Mouse (Mus musculus): ENCODE measurements at regions not wholly inside any gene's neighbourhood (a gene's known extent, or its start where the extent isn't known, plus 50 kb on each side); places are given as distances from the start of the nearest gene placed in this dataset.

- 90% methylated on average over 3 of the region's 3 CpGs for WGBS
- no peak overlapping the region for H3K4me2 ChIP-seq (ENCODE audit: low read depth)
- DNase-seq (ENCODE audit: low spot score) (no peak), ATAC-seq (ENCODE audit: insufficient read depth, low FRiP score, low TSS enrichment) (no peak)
- no peaks in the 10 kb centered on the region for H3K27me3 ChIP-seq (ENCODE audit: control insufficient read depth, insufficient read depth, low read length)
- no peaks in the 10 kb centered on the region for H3K4me1 ChIP-seq (ENCODE audit: control insufficient read depth, insufficient read depth, low read length)
- H3K4me3 ChIP-seq (ENCODE audit: low read depth, low read length), result no peak overlapping the region
- H3K36me3 ChIP-seq (ENCODE audit: control insufficient read depth, insufficient read depth, low read length), result no peaks in the 10 kb centered on the region
- H3K9ac ChIP-seq (ENCODE audit: low read length), result no peak overlapping the region
- H3K27ac ChIP-seq (ENCODE audit: low read depth, low read length), result no peak overlapping the region
- no peaks in the 10 kb centered on the region for H3K9me3 ChIP-seq (ENCODE audit: control insufficient read depth, low read length)
Observed at GRCm38 (mm10) chr3:120047238-120047637, 263.0 kb upstream of the Ptbp2 start.

GRCm38 (mm10) chr3:120037526-120037925 lies 253.3 kb upstream of the Ptbp2 start:
- H3K4me3 ChIP-seq (ENCODE audit: low read depth, low read length), result no peak overlapping the region
- H3K27me3 ChIP-seq (ENCODE audit: control insufficient read depth, insufficient read depth, low read length), result no peaks in the 10 kb centered on the region
- 92% methylated on average over 3 of the region's 3 CpGs for WGBS
- no peaks in the 10 kb centered on the region for H3K36me3 ChIP-seq (ENCODE audit: control insufficient read depth, insufficient read depth, low read length)
- no peak overlapping the region for H3K27ac ChIP-seq (ENCODE audit: low read depth, low read length)
- H3K4me1 ChIP-seq (ENCODE audit: control insufficient read depth, insufficient read depth, low read length), result no peaks in the 10 kb centered on the region
- no peak overlapping the region for H3K9ac ChIP-seq (ENCODE audit: low read length)
- DNase-seq (ENCODE audit: low spot score) (no peak), ATAC-seq (ENCODE audit: insufficient read depth, low FRiP score, low TSS enrichment) (no peak)
- H3K9me3 ChIP-seq (ENCODE audit: control insufficient read depth, low read length), result no peaks in the 10 kb centered on the region
- no peak overlapping the region for H3K4me2 ChIP-seq (ENCODE audit: low read depth)

- H3K27me3 ChIP-seq (ENCODE audit: control insufficient read depth, insufficient read depth, low read length), result no peaks in the 10 kb centered on the region
- no peak for DNase-seq (ENCODE audit: low spot score)
- H3K4me3 ChIP-seq (ENCODE audit: low read depth, low read length), result no peak overlapping the region
- H3K36me3 ChIP-seq (ENCODE audit: control insufficient read depth, insufficient read depth, low read length), result no peaks in the 10 kb centered on the region
- WGBS, result 85% methylated on average over 10 of the region's 10 CpGs
- no peaks in the 10 kb centered on the region for H3K4me1 ChIP-seq (ENCODE audit: control insufficient read depth, insufficient read depth, low read length)
- no peak overlapping the region for H3K27ac ChIP-seq (ENCODE audit: low read depth, low read length)
- H3K4me2 ChIP-seq (ENCODE audit: low read depth), result no peak overlapping the region
- no peak overlapping the region for H3K9ac ChIP-seq (ENCODE audit: low read length)
- no peak for ATAC-seq (ENCODE audit: insufficient read depth, low FRiP score, low TSS enrichment)
- H3K9me3 ChIP-seq (ENCODE audit: control insufficient read depth, low read length), result no peaks in the 10 kb centered on the region
Observed at GRCm38 (mm10) chr3:120019826-120020683, 235.8 kb upstream of the Ptbp2 start.

- Histone ChIP-seq H3K27ac (ENCODE audit: low read depth, low read length) (no peak overlapping the region), H3K27me3 (ENCODE audit: control insufficient read depth, insufficient read depth, low read length) (no peaks in the 10 kb centered on the region), H3K4me1 (ENCODE audit: control insufficient read depth, insufficient read depth, low read length) (no peaks in the 10 kb centered on the region), H3K4me3 (ENCODE audit: low read depth, low read length) (no peak overlapping the region), H3K9me3 (ENCODE audit: control insufficient read depth, low read length) (no peaks in the 10 kb centered on the region), H3K9ac (ENCODE audit: low read length) (no peak overlapping the region), H3K36me3 (ENCODE audit: control insufficient read depth, insufficient read depth, low read length) (no peaks in the 10 kb centered on the region), H3K4me2 (ENCODE audit: low read depth) (no peak overlapping the region)
- ATAC-seq (ENCODE audit: insufficient read depth, low FRiP score, low TSS enrichment) (no peak), DNase-seq (ENCODE audit: low spot score) (no peak)
- 89% methylated on average over 7 of the region's 7 CpGs for WGBS
Observed at GRCm38 (mm10) chr3:120015376-120015775, 231.1 kb upstream of the Ptbp2 start.

- no peaks in the 10 kb centered on the region for H3K36me3 ChIP-seq (ENCODE audit: control insufficient read depth, insufficient read depth, low read length)
- 27% methylated on average over 3 of the region's 3 CpGs for WGBS
- ATAC-seq (ENCODE audit: insufficient read depth, low FRiP score, low TSS enrichment) (no peak), DNase-seq (ENCODE audit: low spot score) (no peak)
- H3K9ac ChIP-seq (ENCODE audit: low read length), result no peak overlapping the region
- no peaks in the 10 kb centered on the region for H3K9me3 ChIP-seq (ENCODE audit: control insufficient read depth, low read length)
- no peaks in the 10 kb centered on the region for H3K4me1 ChIP-seq (ENCODE audit: control insufficient read depth, insufficient read depth, low read length)
- H3K27me3 ChIP-seq (ENCODE audit: control insufficient read depth, insufficient read depth, low read length), result no peaks in the 10 kb centered on the region
- H3K27ac ChIP-seq (ENCODE audit: low read depth, low read length), result no peak overlapping the region
- no peak overlapping the region for H3K4me2 ChIP-seq (ENCODE audit: low read depth)
- H3K4me3 ChIP-seq (ENCODE audit: low read depth, low read length), result no peak overlapping the region
Observed at GRCm38 (mm10) chr3:120011861-120012260, 227.6 kb upstream of the Ptbp2 start.

GRCm38 (mm10) chr3:120008110-120008509 lies 223.8 kb upstream of the Ptbp2 start:
- H3K4me1 ChIP-seq (ENCODE audit: control insufficient read depth, insufficient read depth, low read length), result no peaks in the 10 kb centered on the region
- ATAC-seq (ENCODE audit: insufficient read depth, low FRiP score, low TSS enrichment) (no peak), DNase-seq (ENCODE audit: low spot score) (no peak)
- H3K4me2 ChIP-seq (ENCODE audit: low read depth), result no peak overlapping the region
- WGBS, result 87% methylated on average over 3 of the region's 3 CpGs
- H3K27me3 ChIP-seq (ENCODE audit: control insufficient read depth, insufficient read depth, low read length), result no peaks in the 10 kb centered on the region
- H3K36me3 ChIP-seq (ENCODE audit: control insufficient read depth, insufficient read depth, low read length), result no peaks in the 10 kb centered on the region
- H3K9me3 ChIP-seq (ENCODE audit: control insufficient read depth, low read length), result no peaks in the 10 kb centered on the region
- H3K9ac ChIP-seq (ENCODE audit: low read length), result no peak overlapping the region
- no peak overlapping the region for H3K27ac ChIP-seq (ENCODE audit: low read depth, low read length)
- no peak overlapping the region for H3K4me3 ChIP-seq (ENCODE audit: low read depth, low read length)

- 90% methylated on average over 3 of the region's 3 CpGs for WGBS
Observed at GRCm38 (mm10) chr3:120004588-120004987, 220.3 kb upstream of the Ptbp2 start.

GRCm38 (mm10) chr3:120000281-120000680 lies 216.0 kb upstream of the Ptbp2 start:
- DNase-seq (ENCODE audit: low spot score), result no peak

More at GRCm38 (mm10) chr3:120004588-120004987, 220.3 kb upstream of the Ptbp2 start:
- ATAC-seq (ENCODE audit: insufficient read depth, low FRiP score, low TSS enrichment) (no peak), DNase-seq (ENCODE audit: low spot score) (no peak)
- H3K4me2 ChIP-seq (ENCODE audit: low read depth), result no peak overlapping the region
- no peaks in the 10 kb centered on the region for H3K9me3 ChIP-seq (ENCODE audit: control insufficient read depth, low read length)
- H3K27ac ChIP-seq (ENCODE audit: low read depth, low read length), result no peak overlapping the region
- no peaks in the 10 kb centered on the region for H3K36me3 ChIP-seq (ENCODE audit: control insufficient read depth, insufficient read depth, low read length)
- H3K27me3 ChIP-seq (ENCODE audit: control insufficient read depth, insufficient read depth, low read length), result no peaks in the 10 kb centered on the region
- no peaks in the 10 kb centered on the region for H3K4me1 ChIP-seq (ENCODE audit: control insufficient read depth, insufficient read depth, low read length)
- H3K4me3 ChIP-seq (ENCODE audit: low read depth, low read length), result no peak overlapping the region
- no peak overlapping the region for H3K9ac ChIP-seq (ENCODE audit: low read length)

GRCm38 (mm10) chr3:119996258-119996988 lies 212.2 kb upstream of the Ptbp2 start:
- Histone ChIP-seq H3K9ac (ENCODE audit: low read length) (no peak overlapping the region), H3K4me1 (ENCODE audit: control insufficient read depth, insufficient read depth, low read length) (no peaks in the 10 kb centered on the region), H3K27me3 (ENCODE audit: control insufficient read depth, insufficient read depth, low read length) (no peaks in the 10 kb centered on the region), H3K4me2 (ENCODE audit: low read depth) (no peak overlapping the region), H3K27ac (ENCODE audit: low read depth, low read length) (no peak overlapping the region), H3K36me3 (ENCODE audit: control insufficient read depth, insufficient read depth, low read length) (no peaks in the 10 kb centered on the region), H3K4me3 (ENCODE audit: low read depth, low read length) (no peak overlapping the region), H3K9me3 (ENCODE audit: control insufficient read depth, low read length) (no peaks in the 10 kb centered on the region)
- ATAC-seq (ENCODE audit: insufficient read depth, low FRiP score, low TSS enrichment) (no peak), DNase-seq (ENCODE audit: low spot score) (no peak)
- WGBS, result 65% methylated on average over 9 of the region's 9 CpGs

More at GRCm38 (mm10) chr3:120000281-120000680, 216.0 kb upstream of the Ptbp2 start:
- WGBS, result 85% methylated on average over 5 of the region's 5 CpGs
- H3K27ac ChIP-seq (ENCODE audit: low read depth, low read length), result no peak overlapping the region
- H3K4me2 ChIP-seq (ENCODE audit: low read depth), result no peak overlapping the region
- H3K4me3 ChIP-seq (ENCODE audit: low read depth, low read length), result no peak overlapping the region
- H3K9ac ChIP-seq (ENCODE audit: low read length), result no peak overlapping the region
- H3K27me3 ChIP-seq (ENCODE audit: control insufficient read depth, insufficient read depth, low read length), result no peaks in the 10 kb centered on the region
- H3K36me3 ChIP-seq (ENCODE audit: control insufficient read depth, insufficient read depth, low read length), result no peaks in the 10 kb centered on the region
- ATAC-seq (ENCODE audit: insufficient read depth, low FRiP score, low TSS enrichment), result no peak
- H3K4me1 ChIP-seq (ENCODE audit: control insufficient read depth, insufficient read depth, low read length), result no peaks in the 10 kb centered on the region
- no peaks in the 10 kb centered on the region for H3K9me3 ChIP-seq (ENCODE audit: control insufficient read depth, low read length)
